Mouse (Mus musculus) embryonic facial prominence, embryonic 14.5 days (tissue): Measurements from ENCODE around the gene Olfr808. TPM values are rescaled to one million over a fixed set of nuclear protein-coding genes. Genes with fewer than 3 reads are reported as not detected.

Experiments
- microRNA-seq: library from miRNA; unstranded; fragments of <30 nt; microRNA quantifications from one replicate; pipeline ENCODE4, GENCODE M21; 2016; ENCODE audit warnings: borderline number of aligned reads
- polyA plus RNA-seq: library from polyadenylated mRNA; unstranded; fragments of >200 nt; fragmentation: Nextera tagmentation; extraction: Ambion mirVana; gene quantifications from 2 replicates; pipeline ENCODE4 v1.2.1, GENCODE M21; 2014

Olfr808 gene
- polyA plus RNA-seq, 1 experiment from 2014 or later: not detected

Small RNA genes lying within 50 kb of the gene (microRNA-seq; reads per million reads assigned to microRNA genes)
- not detected for gene Gm24485

Other genes with a start within 250 kb of the Olfr808 start
- gene Olfr791, start 243.7 kb upstream of the Olfr808 start, polyA plus RNA-seq: not detected in 2 replicates
- not detected in 2 replicates for gene Olfr792, start 226.3 kb upstream of the Olfr808 start, polyA plus RNA-seq
- gene Olfr794, start 197.8 kb upstream of the Olfr808 start, polyA plus RNA-seq: not detected in 2 replicates
- gene Olfr796, start 152.9 kb upstream of the Olfr808 start, polyA plus RNA-seq: not detected in 2 replicates
- gene Olfr798, start 137.5 kb upstream of the Olfr808 start, polyA plus RNA-seq: not detected in 2 replicates
- gene Olfr799, start 128.0 kb upstream of the Olfr808 start, polyA plus RNA-seq: not detected in 2 replicates
- gene Olfr800, start 107.8 kb upstream of the Olfr808 start, polyA plus RNA-seq: not detected in 2 replicates
- not detected in 2 replicates for gene Olfr801, start 91.6 kb upstream of the Olfr808 start, polyA plus RNA-seq
- not detected in 2 replicates for gene Olfr802, start 77.3 kb upstream of the Olfr808 start, polyA plus RNA-seq
- not detected in 2 replicates for gene Olfr803, start 71.2 kb upstream of the Olfr808 start, polyA plus RNA-seq
- gene Olfr804, start 62.3 kb upstream of the Olfr808 start, polyA plus RNA-seq: not detected in 2 replicates
- gene Olfr805, start 36.1 kb upstream of the Olfr808 start, polyA plus RNA-seq: not detected in 2 replicates
- not detected in 2 replicates for gene Olfr806, start 23.6 kb upstream of the Olfr808 start, polyA plus RNA-seq
- not detected in 2 replicates for gene Olfr807, start 7.7 kb upstream of the Olfr808 start, polyA plus RNA-seq
- not detected in 2 replicates for gene Olfr809, start 9.2 kb downstream of the Olfr808 start, polyA plus RNA-seq
- 0.07 and 0.22 TPM in 2 replicates for gene Olfr810, start 29.4 kb downstream of the Olfr808 start, polyA plus RNA-seq
- gene Olfr811, start 38.9 kb downstream of the Olfr808 start, polyA plus RNA-seq: not detected in 2 replicates
- gene Olfr812, start 80.6 kb downstream of the Olfr808 start, polyA plus RNA-seq: 0.16 and 0.21 TPM in 2 replicates
- gene Olfr813, start 89.9 kb downstream of the Olfr808 start, polyA plus RNA-seq: not detected in 2 replicates
- gene Olfr814, start 114.4 kb downstream of the Olfr808 start, polyA plus RNA-seq: not detected in 2 replicates
- gene Olfr815, start 140.4 kb downstream of the Olfr808 start, polyA plus RNA-seq: not detected in 2 replicates
- 0.09 and 0.11 TPM in 2 replicates for gene Olfr816, start 150.1 kb downstream of the Olfr808 start, polyA plus RNA-seq
- gene Olfr818, start 183.6 kb downstream of the Olfr808 start, polyA plus RNA-seq: not detected in 2 replicates
- not detected in 2 replicates for gene Olfr819, start 201.8 kb downstream of the Olfr808 start, polyA plus RNA-seq
- gene Olfr247, start 210.7 kb downstream of the Olfr808 start, polyA plus RNA-seq: not detected in 2 replicates
- gene Gm10310, start 219.6 kb downstream of the Olfr808 start, polyA plus RNA-seq: not detected in 2 replicates
- 0.12 and 0.33 TPM in 2 replicates for gene Olfr820, start 247.1 kb downstream of the Olfr808 start, polyA plus RNA-seq